Mouse (Mus musculus): ENCODE results near the gene Zfp330.

Gene Zfp330

GRCm38 (mm10) chr8:82774093-82774422, at the start of gene Zfp330:
Gene Zfp330, minus strand, starts transcription at chr8:82774160.
- peak; percentile 73 for DNase-seq (ENCODE audit: extremely low spot score, low read depth, low spot score)

- no peak for DNase-seq (ENCODE audit: extremely low spot score, low read depth, low spot score)
These were observed 4.0 kb upstream of the Zfp330 start for GRCm38 (mm10) chr8:82777945-82778344.

GRCm38 (mm10) chr8:82777406-82777805, 3.4 kb upstream of the Zfp330 start:
- no peak for DNase-seq (ENCODE audit: extremely low spot score, low read depth, low spot score)

GRCm38 (mm10) chr8:82774482-82774881, 522 bp upstream of the Zfp330 start:
- no peak for DNase-seq (ENCODE audit: extremely low spot score, low read depth, low spot score)

- no peak for DNase-seq (ENCODE audit: extremely low spot score, low read depth, low spot score)
These were observed 448 bp downstream of the Zfp330 start for GRCm38 (mm10) chr8:82773332-82774092.

DNA sequence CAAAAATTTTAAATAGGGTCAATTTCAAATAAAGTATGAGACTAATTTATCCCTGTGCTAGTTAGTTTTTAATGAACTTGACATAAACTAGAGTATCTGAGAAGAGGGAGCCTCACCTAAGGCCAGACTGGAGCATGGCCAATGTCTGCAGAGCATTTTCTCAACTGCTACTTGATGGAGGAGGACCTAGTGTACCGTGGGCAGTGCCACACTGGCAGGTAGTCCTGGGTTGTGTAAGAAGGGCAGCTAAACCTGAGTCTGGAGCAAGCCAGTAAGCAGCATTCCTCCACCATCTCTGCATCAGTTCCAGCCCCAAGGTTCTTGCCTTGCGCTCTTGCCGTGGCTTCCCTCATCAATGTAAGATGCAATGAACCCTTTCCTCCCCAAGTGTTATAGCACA, 3.1 kb downstream of the Zfp330 start:
- no peak for DNase-seq (ENCODE audit: extremely low spot score, low read depth, low spot score)

GRCm38 (mm10) chr8:82759071-82759470, 14.9 kb downstream of the Zfp330 start:
- no peak for DNase-seq (ENCODE audit: extremely low spot score, low read depth, low spot score)

DNA sequence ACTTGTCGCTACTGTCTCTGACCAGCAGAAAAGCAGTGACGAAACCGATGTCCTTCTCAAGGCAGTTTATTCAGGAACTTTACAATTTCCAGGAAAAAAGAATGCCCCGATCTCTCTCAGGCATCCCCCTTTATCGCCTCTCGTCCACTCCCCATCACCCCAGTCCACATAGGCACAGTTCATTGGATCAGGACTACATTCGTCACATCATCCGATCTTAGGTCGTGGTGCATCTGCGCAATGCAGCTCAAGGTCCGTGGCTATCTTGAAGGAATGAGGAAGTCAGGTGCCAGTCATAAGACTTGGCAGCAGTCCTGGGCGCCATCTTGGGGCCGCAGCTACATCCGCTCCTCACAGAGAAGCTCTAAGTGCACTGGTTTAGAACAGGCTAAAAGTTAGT, 19.0 kb downstream of the Zfp330 start:
- DNase-seq (ENCODE audit: extremely low spot score, low read depth, low spot score), result no peak

DNA sequence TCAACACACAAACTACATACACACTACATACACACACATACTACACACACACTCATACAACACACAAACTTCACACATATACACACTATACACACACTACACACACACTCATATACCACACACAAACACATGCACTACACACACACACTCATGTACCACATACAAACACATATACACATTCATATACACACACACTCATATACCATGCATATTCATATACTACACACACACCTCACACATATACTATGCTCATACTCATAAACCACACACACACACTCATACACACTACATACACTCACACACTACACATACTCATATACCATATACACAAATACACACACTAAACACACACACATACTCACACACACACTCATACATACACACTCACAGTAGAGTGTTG, 27.3 kb downstream of the Zfp330 start:
- DNase-seq (ENCODE audit: extremely low spot score, low read depth, low spot score), result no peak

- peak; percentile 37 for DNase-seq (ENCODE audit: extremely low spot score, low read depth, low spot score)
These were observed 29.8 kb downstream of the Zfp330 start for GRCm38 (mm10) chr8:82743905-82744904.

All from hindlimb bud, embryonic 11.5 days (tissue).